Mouse (Mus musculus) kidney, adult 8-10 months (tissue): ENCODE data around the gene Hnrnpm.
"Not testable (repeated sequence)": the region's sequence is repeated elsewhere in the genome, so short reads cannot be mapped to it uniquely, and the experiment has no call there.

Experiments used
- DNase-seq, 2 experiments: peaks; one replicate each; pipeline ENCODE4 v3.0.0; 2022

Hnrnpm gene

DNA sequence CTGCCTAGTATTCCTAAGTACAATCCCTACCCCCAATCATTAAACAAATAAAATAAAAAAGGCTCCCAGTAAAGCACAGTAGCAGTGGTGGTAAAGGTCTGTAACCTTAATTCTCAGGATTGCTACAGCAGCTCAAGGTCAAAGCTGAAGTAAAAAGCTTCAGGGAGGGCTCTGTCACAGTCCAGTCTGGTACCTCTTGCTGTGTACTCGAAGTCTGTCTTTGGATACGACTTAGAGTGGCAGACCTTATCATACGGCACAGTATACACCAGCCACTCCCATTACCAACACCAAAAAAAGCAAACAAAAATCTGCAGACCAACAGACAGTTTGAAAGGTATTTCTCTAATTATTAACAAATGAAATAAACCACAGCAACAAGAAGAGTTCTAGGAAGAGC is 19.8 kb downstream of the Hnrnpm start:
- DNase-seq: no peak

- no peak for DNase-seq
Measured at GRCm38 (mm10) chr17:33649781-33650475, 36.7 kb downstream of the Hnrnpm start.

DNA sequence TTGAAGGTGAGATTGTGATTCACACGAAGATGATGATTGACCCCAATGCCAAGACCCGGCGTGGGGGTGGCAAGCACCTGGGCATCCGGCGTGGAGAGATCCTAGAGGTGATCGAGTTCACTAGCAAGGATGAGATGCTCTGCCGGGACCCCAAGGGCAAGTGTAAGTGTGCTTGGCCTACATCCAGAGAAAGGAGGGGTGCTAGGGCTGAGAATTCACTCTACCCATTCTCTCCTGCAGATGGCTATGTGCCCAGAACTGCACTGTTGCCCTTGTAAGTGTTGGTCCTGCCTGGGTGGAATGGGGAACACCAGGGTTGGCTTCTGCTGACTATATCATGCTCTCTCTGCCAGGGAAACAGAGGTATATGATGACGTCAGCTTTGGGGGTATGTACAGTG is 41.6 kb downstream of the Hnrnpm start:
- DNase-seq: no peak

DNA sequence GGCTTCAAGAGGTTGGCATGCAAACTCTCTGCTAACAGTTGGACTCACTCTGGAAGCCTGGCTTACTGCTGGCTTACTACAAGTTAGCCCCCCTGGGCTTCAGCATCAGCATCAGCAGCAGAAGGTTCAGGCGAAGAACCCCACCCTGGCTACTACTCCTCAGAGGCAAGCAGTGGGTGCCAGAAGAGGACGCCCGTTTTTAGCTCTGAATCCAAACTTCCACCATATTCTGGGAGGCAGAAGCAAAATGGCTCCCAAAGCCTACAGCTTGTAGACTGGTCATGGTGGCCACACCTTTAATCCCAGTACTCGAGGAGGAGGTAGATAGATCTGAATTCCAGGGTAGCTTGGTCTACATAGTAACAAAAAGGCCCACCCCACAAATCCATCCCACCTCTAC is 42.6 kb downstream of the Hnrnpm start:
- no peak for DNase-seq

- DNase-seq: no peak
Measured at GRCm38 (mm10) chr17:33639743-33640142, 46.9 kb downstream of the Hnrnpm start.

DNA sequence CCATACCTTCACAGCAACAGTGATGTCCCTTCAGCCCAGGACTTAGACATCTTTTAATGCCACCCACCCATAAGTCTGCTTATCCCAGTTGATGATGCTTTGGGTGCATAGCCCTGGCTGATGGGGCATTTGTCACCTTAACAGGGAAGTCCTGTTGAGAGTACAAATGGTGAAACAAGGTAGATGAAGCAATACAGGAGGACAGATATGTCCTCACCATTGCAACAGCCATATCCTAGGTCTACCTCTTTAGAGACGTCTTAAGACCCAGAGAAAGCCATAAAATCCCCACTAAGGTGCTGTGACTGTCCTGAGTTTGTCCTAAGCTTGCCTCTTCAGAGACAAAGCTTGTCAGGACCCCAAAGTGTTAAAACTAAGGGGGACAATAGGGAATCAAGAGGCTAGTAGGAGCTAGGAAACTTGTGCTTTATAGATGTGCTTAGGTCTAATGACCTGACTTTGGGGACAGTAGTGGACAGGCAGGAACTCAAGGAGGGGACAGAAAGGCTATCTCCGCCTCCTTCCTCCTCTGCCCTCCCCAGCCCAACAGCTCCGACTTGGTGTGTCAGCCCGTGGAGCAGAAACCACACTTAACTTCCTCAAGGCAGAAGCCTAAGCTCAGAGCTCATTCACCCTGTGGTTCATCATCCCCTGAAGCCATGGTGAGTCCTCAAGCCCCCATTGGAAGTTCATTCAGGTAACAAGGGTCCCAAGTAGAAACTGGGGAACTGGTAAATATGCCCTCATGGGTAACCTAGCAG is 49.0 kb downstream of the Hnrnpm start, which contains the start of gene Pram1:
Gene Pram1, plus strand, starts transcription at position 541 of the 761 bp plus-strand sequence.
- no peak for DNase-seq

DNA sequence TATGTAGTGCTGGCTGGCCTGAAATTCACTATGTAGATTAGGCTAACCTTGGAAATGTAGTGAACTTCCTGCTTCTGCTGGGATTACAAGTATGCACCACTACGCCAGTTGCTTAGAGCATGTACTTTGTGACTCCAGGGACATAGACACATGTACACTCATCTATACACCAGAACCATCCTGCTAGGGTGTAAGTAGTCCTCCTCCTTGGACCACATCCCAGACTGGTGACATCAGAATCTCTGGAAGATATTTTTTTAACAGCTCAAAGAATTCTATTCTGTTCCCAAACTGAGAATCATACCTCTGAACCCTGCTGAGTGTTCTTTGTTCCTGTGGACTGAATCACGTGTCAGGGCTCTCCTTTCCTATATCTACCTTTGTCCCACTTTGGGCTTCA is 49.6 kb downstream of the Hnrnpm start:
- no peak for DNase-seq

- DNase-seq: no peak
Measured at GRCm38 (mm10) chr17:33631796-33632195, 54.9 kb downstream of the Hnrnpm start.

GRCm38 (mm10) chr17:33631236-33631635 is 55.4 kb downstream of the Hnrnpm start:
- no peak for DNase-seq

- DNase-seq: no peak
Measured at GRCm38 (mm10) chr17:33630171-33630895, 56.3 kb downstream of the Hnrnpm start.

DNA sequence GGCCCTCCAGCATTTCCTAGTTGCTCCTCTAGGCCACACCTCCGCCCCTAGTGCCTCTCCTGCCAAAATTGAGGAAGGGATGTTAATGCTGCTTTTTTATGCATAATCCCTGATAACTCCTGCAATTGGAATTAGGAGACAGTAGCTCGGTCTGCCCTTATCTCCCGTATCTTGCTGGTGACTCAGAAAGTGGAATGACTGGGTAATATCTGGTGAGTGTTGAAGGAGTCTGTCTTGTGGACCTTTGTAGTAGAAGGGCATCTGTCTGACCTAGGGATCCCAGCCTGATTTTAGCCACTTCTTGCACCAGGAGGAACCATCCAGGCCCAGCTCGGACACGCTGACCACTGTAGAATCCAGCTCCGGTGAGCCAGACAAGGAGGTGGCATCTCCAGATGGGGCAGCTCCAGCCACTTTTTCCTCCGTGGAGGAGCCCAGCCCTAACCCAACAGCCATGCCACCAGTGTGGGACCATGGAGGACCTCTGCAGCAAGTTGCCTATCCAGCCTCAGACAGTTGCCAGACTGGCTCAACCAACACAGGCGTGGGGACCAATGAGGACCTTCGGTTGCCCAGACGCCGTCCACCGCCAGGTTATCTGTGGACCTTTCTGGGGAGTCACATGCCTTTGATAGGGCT is 57.1 kb downstream of the Hnrnpm start:
- DNase-seq: no peak

GRCm38 (mm10) chr17:33628621-33629486 is 57.8 kb downstream of the Hnrnpm start, which contains the start of gene Zfp414:
Gene Zfp414 (plus strand): TSS chr17:33629090.
- DNase-seq: peak; percentile 88 to 93

- DNase-seq: no peak
Measured at GRCm38 (mm10) chr17:33627281-33627680, 59.4 kb downstream of the Hnrnpm start.

GRCm38 (mm10) chr17:33613726-33614125 is 72.9 kb downstream of the Hnrnpm start:
- DNase-seq: not testable (repeated sequence)

DNA sequence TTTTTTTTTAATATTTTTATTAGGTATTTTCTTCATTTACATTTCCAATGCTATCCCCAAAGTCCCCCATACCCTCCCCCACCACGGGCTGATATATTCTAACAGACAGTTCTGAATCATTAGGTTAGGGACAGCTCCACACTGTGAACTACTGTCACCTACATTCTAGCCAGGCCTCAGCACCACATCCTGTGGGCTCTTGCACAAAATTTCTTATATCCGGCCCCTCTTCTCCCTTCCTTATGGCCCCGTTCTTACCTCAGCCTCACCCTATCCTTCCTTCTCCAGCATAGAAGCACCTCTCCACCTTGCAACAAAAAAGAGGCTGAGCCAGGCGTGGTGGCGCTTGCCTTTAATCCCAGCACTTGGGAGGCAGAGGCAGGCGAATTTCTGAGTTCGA is 76.1 kb downstream of the Hnrnpm start:
- no peak for DNase-seq

DNA sequence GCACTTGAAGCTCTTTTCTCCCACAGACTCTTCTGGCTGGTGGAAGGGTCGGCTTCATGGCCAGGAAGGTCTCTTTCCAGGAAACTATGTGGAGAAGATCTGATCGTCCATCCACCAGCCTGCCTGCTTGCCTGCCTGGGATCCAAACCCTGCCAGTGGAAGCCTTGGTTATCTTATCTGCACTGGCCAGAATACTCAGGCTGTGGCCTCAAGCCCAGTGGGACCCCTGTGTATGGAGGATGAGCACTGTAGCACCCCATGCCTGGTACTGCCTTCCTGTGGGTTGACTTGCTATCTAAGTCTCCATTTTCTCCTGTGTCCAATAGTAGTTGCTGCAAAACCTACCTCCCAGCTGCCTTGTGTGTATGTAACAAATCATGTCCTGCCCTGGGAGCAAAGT is 79.4 kb downstream of the Hnrnpm start:
- DNase-seq: no peak

GRCm38 (mm10) chr17:33601947-33602346 is 84.7 kb downstream of the Hnrnpm start:
- no peak for DNase-seq

GRCm38 (mm10) chr17:33600831-33601230 is 85.8 kb downstream of the Hnrnpm start:
- DNase-seq: no peak

GRCm38 (mm10) chr17:33599836-33600475 is 86.7 kb downstream of the Hnrnpm start:
- DNase-seq: no peak

DNA sequence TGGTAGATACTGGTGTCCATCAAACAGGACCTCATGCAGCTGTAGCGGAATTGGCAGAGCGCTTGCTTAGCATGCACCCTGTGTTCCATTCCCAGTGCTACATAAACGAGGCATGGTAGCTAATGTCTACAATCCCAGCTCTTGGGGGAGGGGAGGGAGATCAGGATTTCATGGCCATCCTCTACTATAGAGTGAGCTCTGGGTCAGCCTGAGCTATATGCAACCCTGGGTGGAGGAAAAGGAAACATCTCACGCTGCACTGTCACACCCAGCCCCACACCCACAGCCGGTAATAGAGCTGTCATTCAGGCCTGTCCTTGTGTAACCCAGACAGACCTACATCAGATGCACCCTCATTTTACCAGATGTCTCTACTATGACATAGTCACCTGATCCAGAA is 88.2 kb downstream of the Hnrnpm start:
- DNase-seq: no peak

DNA sequence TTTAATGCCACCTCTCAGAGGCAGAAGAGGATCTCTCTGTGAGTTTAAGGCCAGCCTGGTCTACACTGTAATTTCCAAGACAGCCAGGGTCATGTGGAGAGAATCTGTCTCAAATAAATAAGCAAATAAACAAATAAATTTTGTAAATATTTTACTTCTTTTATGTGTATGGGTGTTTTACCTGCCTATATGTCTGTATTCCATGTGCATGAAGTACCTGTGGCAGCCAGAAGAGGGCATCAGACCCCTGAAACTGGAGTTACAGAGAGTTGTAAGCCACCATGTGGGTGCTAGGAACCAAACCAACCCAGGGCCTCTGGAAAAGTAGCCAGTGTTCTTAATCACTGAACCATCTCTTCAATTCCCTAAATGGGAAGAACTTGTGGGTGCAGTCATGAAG is 89.4 kb downstream of the Hnrnpm start:
- DNase-seq: no peak
